Mouse (Mus musculus) liver, embryonic 14.5 days (tissue): ENCODE results near the gene Peli1. TPM values are rescaled to one million over a fixed set of nuclear protein-coding genes. Genes with fewer than 3 reads are reported as not detected.
A peak's percentile ranks its signal among the peaks of the same experiment; 100 is the strongest.

ENCODE experiments used
- ATAC-seq: fragments of 200-750 bp; cut with Nextera tagmentation; 2 replicates; pipeline ENCODE4 v1.8.0; 2017; ENCODE audit warnings: moderate number of reproducible peaks, mild to moderate bottlenecking, moderate library complexity; ENCODE audit not compliant: insufficient read depth
- DNase-seq, 3 experiments: peaks; one replicate each; pipeline ENCODE4 v3.0.0-alpha.2; 2012 to 2013; ENCODE audit warnings: low read depth in 3 of 3, low spot score in 3 of 3
- H3K27ac ChIP-seq: fragments of 300-500 bp; sonication (generic); 2 replicates; pipeline ENCODE4 v1.5.1; 2014; ENCODE audit warnings: moderate library complexity, mild to moderate bottlenecking, control low read depth, inconsistent platforms
- H3K27me3 ChIP-seq: fragments of 300-500 bp; sonication (generic); 2 replicates; pipeline ENCODE4 v1.6.1; 2014; ENCODE audit warnings: mild to moderate bottlenecking, low read length, moderate library complexity; ENCODE audit not compliant: control insufficient read depth, insufficient read depth
- H3K36me3 ChIP-seq: fragments of 300-500 bp; sonication (generic); replicated peaks from 2 replicates; pipeline ENCODE4 v1.6.1; 2014; ENCODE audit warnings: low read depth; ENCODE audit not compliant: control insufficient read depth, insufficient read depth
- H3K4me1 ChIP-seq, 2 experiments: fragments of 200-500 bp in 1 of 2; fragments of 300-500 bp in 1 of 2; sonication (generic) in 1 of 2; replicated peaks; 2 replicates each; pipeline ENCODE4 v1.6.1; 2012 to 2014; ENCODE audit warnings: antibody characterized with exemption in 1 of 2, inconsistent platforms in 1 of 2, low read length in 1 of 2; ENCODE audit not compliant: control insufficient read depth in 2 of 2, insufficient read depth in 2 of 2
- H3K4me2 ChIP-seq: fragments of 300-500 bp; sonication (generic); 2 replicates; pipeline ENCODE4 v1.6.1; 2014; ENCODE audit warnings: low read depth, mild to moderate bottlenecking, control low read depth, moderate library complexity
- H3K4me3 ChIP-seq, 2 experiments: fragments of 200-500 bp in 1 of 2; fragments of 300-500 bp in 1 of 2; sonication (generic) in 1 of 2; 2 replicates each; pipeline ENCODE4 v1.5.1; 2012 to 2014; ENCODE audit warnings: low read depth in 2 of 2, low read length in 2 of 2, mild to moderate bottlenecking in 2 of 2, control low read depth in 1 of 2, inconsistent platforms in 1 of 2, moderate library complexity in 1 of 2; ENCODE audit not compliant: insufficient read depth in 1 of 2
- H3K9ac ChIP-seq: fragments of 300-500 bp; sonication (generic); replicated peaks from 2 replicates; pipeline ENCODE4 v1.6.1; 2014; ENCODE audit warnings: mild to moderate bottlenecking, control low read depth, moderate library complexity
- H3K9me3 ChIP-seq: fragments of 300-500 bp; sonication (generic); 2 replicates; pipeline ENCODE4 v1.6.1; 2016; ENCODE audit warnings: low read length, mixed read lengths; ENCODE audit not compliant: control insufficient read depth
- CTCF ChIP-seq: IDR thresholded peaks from 2 replicates; pipeline ENCODE4 v1.5.1; 2016; ENCODE audit warnings: antibody characterized with exemption, low read depth, control low read depth
- EP300 ChIP-seq: IDR thresholded peaks from 2 replicates; pipeline ENCODE4 v1.6.1; 2016; ENCODE audit warnings: antibody characterized with exemption, low read depth
- WGBS: fragments of 180-500 bp; shearing (Covaris S2); extraction: QIAGEN DNeasy Blood & Tissue Kit; methylation state at CpG from one replicate; pipeline ENCODE4 v1.1.7; 2014; ENCODE audit not compliant: insufficient replicate concordance; 5-methylcytosine and 5-hydroxymethylcytosine counted together
- polyA plus RNA-seq, 2 experiments: library from polyadenylated mRNA; depleted of rRNA in 1 of 2; stranded (reverse) in 1 of 2; unstranded in 1 of 2; fragments of >200 nt; fragmentation: Nextera tagmentation in 1 of 2; extraction: Ambion mirVana in 1 of 2; gene quantifications; 2 replicates each; pipeline versions ENCODE4 v1.2.1 to v1.2.3; 2012 to 2014

Peli1 gene
- polyA plus RNA-seq, 2 experiments, result 5.7 to 11.5 TPM

- H3K9me3 ChIP-seq, result no peaks in the 10 kb centered on the region
- peaks cover 4 to 16% of the 10 kb centered on the region in 2 experiments; a peak in 3 of 4 replicates for H3K4me1 ChIP-seq
- no peak for TF ChIP-seq CTCF
- TF ChIP-seq EP300, result no peak
- WGBS, result 13% methylated on average over 5 of the region's 5 CpGs
- ATAC-seq (no peak), DNase-seq (no peak)
- H3K9ac ChIP-seq, result no peak overlapping the region
- no peak overlapping the region for H3K4me2 ChIP-seq
- no peaks in the 10 kb centered on the region for H3K36me3 ChIP-seq
- H3K27ac ChIP-seq, result no peak overlapping the region
- no peak overlapping the region for H3K4me3 ChIP-seq
- no peaks in the 10 kb centered on the region for H3K27me3 ChIP-seq
These were observed 72.6 kb downstream of the Peli1 start for GRCm38 (mm10) chr11:21163673-21164072.

GRCm38 (mm10) chr11:21164312-21164993 lies 73.4 kb downstream of the Peli1 start:
- H3K4me3 ChIP-seq, result no peak overlapping the region
- H3K9ac ChIP-seq, result no peak overlapping the region
- no peak overlapping the region for H3K27ac ChIP-seq
- no peak for ATAC-seq
- no peak overlapping the region for H3K4me2 ChIP-seq
- H3K9me3 ChIP-seq, result no peaks in the 10 kb centered on the region
- no peaks in the 10 kb centered on the region for H3K36me3 ChIP-seq
- DNase-seq, result no peak
- 53% methylated on average over 8 of the region's 8 CpGs for WGBS
- peaks cover 4 to 16% of the 10 kb centered on the region in 2 experiments; a peak in 3 of 4 replicates for H3K4me1 ChIP-seq
- TF ChIP-seq EP300 (no peak), CTCF (no peak)
- H3K27me3 ChIP-seq, result no peaks in the 10 kb centered on the region

- Histone ChIP-seq H3K36me3 (no peaks in the 10 kb centered on the region), H3K4me3 (no peak overlapping the region), H3K4me1 (peaks cover 4 to 16% of the 10 kb centered on the region in 2 experiments; a peak in 3 of 4 replicates), H3K9ac (no peak overlapping the region), H3K27ac (no peak overlapping the region), H3K27me3 (no peaks in the 10 kb centered on the region), H3K9me3 (no peaks in the 10 kb centered on the region), H3K4me2 (no peak overlapping the region)
- DNase-seq, result no peak
- WGBS, result 64% methylated on average over 4 of the region's 4 CpGs
- TF ChIP-seq CTCF (no peak), EP300 (no peak)
- ATAC-seq, result no peak
These were observed 74.0 kb downstream of the Peli1 start for GRCm38 (mm10) chr11:21164994-21165560.

DNA sequence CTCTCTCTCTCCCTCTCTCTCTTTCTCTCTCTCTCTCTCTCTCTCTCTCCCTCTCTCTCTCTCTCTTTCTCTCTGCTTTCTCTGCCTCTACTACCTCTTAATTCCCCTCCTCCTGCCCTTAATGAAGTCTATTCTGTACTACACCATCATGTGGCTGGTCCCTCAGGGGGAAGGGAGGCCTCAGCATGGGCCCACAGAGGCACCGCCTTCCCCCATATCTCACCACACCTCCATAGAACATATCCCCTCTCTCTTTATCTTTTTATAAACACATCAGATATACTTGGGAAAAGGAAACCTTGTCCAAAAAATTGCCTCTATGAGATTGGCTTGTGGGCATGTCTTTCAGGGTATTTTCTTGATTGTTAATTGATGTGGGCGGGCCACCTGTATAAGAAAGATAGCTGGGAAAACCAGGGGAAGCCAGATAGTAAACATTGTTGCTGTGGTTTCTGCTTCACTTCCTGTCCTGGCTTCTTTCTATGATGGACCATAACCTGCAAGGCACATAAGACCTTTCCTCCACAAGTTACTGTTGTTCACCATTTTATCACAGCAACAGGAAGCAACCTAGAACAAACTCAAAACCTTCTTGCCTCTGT lies 75.5 kb downstream of the Peli1 start:
- peak; percentile 69; the same call in 1 of the 2 replicates for ATAC-seq
- Histone ChIP-seq H3K4me1 (peaks cover 4 to 16% of the 10 kb centered on the region in 2 experiments; a peak in 3 of 4 replicates), H3K27me3 (no peaks in the 10 kb centered on the region), H3K36me3 (no peaks in the 10 kb centered on the region), H3K9ac (no peak overlapping the region), H3K9me3 (no peaks in the 10 kb centered on the region), H3K27ac (no peak overlapping the region), H3K4me3 (no peak overlapping the region), H3K4me2 (no peak overlapping the region)
- WGBS, result 16% methylated on average over 2 of the region's 2 CpGs
- TF ChIP-seq EP300, result no peak
- no peak for TF ChIP-seq CTCF
- DNase-seq, result no peak
